Mouse (Mus musculus) hindbrain, embryonic 11.5 days (tissue): ENCODE measurements around the gene Gm2000. TPM values are rescaled to one million over a fixed set of nuclear protein-coding genes. Genes with fewer than 3 reads are reported as not detected.
"Not testable (repeated sequence)": the region's sequence is repeated elsewhere in the genome, so short reads cannot be mapped to it uniquely, and the experiment has no call there.

Experiments used
- ATAC-seq: fragments of 200-750 bp; cut with Nextera tagmentation; 2 replicates; pipeline ENCODE4 v1.8.0; 2017; ENCODE audit warnings: mild to moderate bottlenecking, moderate TSS enrichment, moderate library complexity; ENCODE audit not compliant: low FRiP score
- DNase-seq: peaks from one replicate; pipeline ENCODE4 v3.0.0-alpha.2; 2015; ENCODE audit warnings: low spot score
- H3K27ac ChIP-seq: fragments of 300-500 bp; sonication (generic); 2 replicates; pipeline ENCODE4 v1.5.1; 2014; ENCODE audit warnings: mild to moderate bottlenecking, low read depth, low read length
- H3K27me3 ChIP-seq: fragments of 300-500 bp; sonication (generic); 2 replicates; pipeline ENCODE4 v1.6.1; 2014; ENCODE audit warnings: mild to moderate bottlenecking, low read length, moderate library complexity, mixed read lengths; ENCODE audit not compliant: control insufficient read depth, insufficient read depth
- H3K36me3 ChIP-seq: fragments of 300-500 bp; sonication (generic); 2 replicates; pipeline ENCODE4 v1.6.1; 2014; ENCODE audit warnings: mild to moderate bottlenecking, low read length, moderate library complexity, mixed read lengths; ENCODE audit not compliant: control insufficient read depth, insufficient read depth
- H3K4me1 ChIP-seq: fragments of 300-500 bp; sonication (generic); replicated peaks from 2 replicates; pipeline ENCODE4 v1.6.1; 2014; ENCODE audit warnings: low read length, mixed read lengths; ENCODE audit not compliant: control insufficient read depth, insufficient read depth
- H3K4me2 ChIP-seq: fragments of 300-500 bp; sonication (generic); replicated peaks from 2 replicates; pipeline ENCODE4 v1.6.1; 2014; ENCODE audit warnings: mild to moderate bottlenecking, low read depth, low read length
- H3K4me3 ChIP-seq: fragments of 300-500 bp; sonication (generic); 2 replicates; pipeline ENCODE4 v1.5.1; 2014; ENCODE audit warnings: low read depth, low read length
- H3K9ac ChIP-seq: fragments of 300-500 bp; sonication (generic); 2 replicates; pipeline ENCODE4 v1.6.1; 2014; ENCODE audit warnings: low read depth, low read length
- H3K9me3 ChIP-seq: fragments of 300-500 bp; sonication (generic); 2 replicates; pipeline ENCODE4 v1.6.1; 2016; ENCODE audit warnings: low read length; ENCODE audit not compliant: control insufficient read depth
- WGBS: fragments of 180-500 bp; shearing (Covaris S2); extraction: QIAGEN DNeasy Blood & Tissue Kit; methylation state at CpG from one replicate; pipeline ENCODE4 v1.1.7; 2014; 5-methylcytosine and 5-hydroxymethylcytosine counted together
- polyA plus RNA-seq: library from polyadenylated mRNA; unstranded; fragments of >200 nt; fragmentation: Nextera tagmentation; extraction: Ambion mirVana; gene quantifications from 2 replicates; pipeline ENCODE4 v1.2.1, GENCODE M21; 2014

Gene Gm2000
- polyA plus RNA-seq, 1 experiment from 2014 or later, result 905 TPM

GRCm38 (mm10) chr1:156386232-156386631, 20.4 kb downstream of the Gm2000 start:
- no peak for ATAC-seq
- no peak overlapping the region for H3K27ac ChIP-seq

GRCm38 (mm10) chr1:156386880-156387279, 21.0 kb downstream of the Gm2000 start:
- WGBS, result 73% methylated on average over 3 of the region's 3 CpGs
- Histone ChIP-seq H3K27me3 (no peaks in the 10 kb centered on the region), H3K36me3 (no peaks in the 10 kb centered on the region), H3K9me3 (no peaks in the 10 kb centered on the region), H3K27ac (no peak overlapping the region), H3K4me3 (no peak overlapping the region), H3K4me1 (no peaks in the 10 kb centered on the region), H3K4me2 (no peak overlapping the region), H3K9ac (no peak overlapping the region)
- DNase-seq, result no peak
- ATAC-seq, result no peak

More at GRCm38 (mm10) chr1:156386232-156386631, 20.4 kb downstream of the Gm2000 start:
- Histone ChIP-seq H3K9ac (no peak overlapping the region), H3K36me3 (no peaks in the 10 kb centered on the region), H3K4me2 (no peak overlapping the region), H3K9me3 (no peaks in the 10 kb centered on the region), H3K27me3 (no peaks in the 10 kb centered on the region), H3K4me3 (no peak overlapping the region), H3K4me1 (no peaks in the 10 kb centered on the region)
- no peak for DNase-seq
- 93% methylated on average over 4 of the region's 4 CpGs for WGBS

- Histone ChIP-seq H3K4me1 (no peaks in the 10 kb centered on the region), H3K9ac (no peak overlapping the region)
- ATAC-seq, result no peak
Measured at GRCm38 (mm10) chr1:156393148-156393547, 27.3 kb downstream of the Gm2000 start.

GRCm38 (mm10) chr1:156400159-156400558, 34.3 kb downstream of the Gm2000 start:
- 83% methylated on average over 3 of the region's 3 CpGs for WGBS

More at GRCm38 (mm10) chr1:156393148-156393547, 27.3 kb downstream of the Gm2000 start:
- Histone ChIP-seq H3K36me3 (no peaks in the 10 kb centered on the region), H3K27ac (no peak overlapping the region), H3K9me3 (no peaks in the 10 kb centered on the region), H3K4me3 (no peak overlapping the region), H3K4me2 (no peak overlapping the region), H3K27me3 (no peaks in the 10 kb centered on the region)
- DNase-seq, result no peak
- WGBS, result 82% methylated on average over 4 of the region's 4 CpGs

GRCm38 (mm10) chr1:156402491-156402890, 36.7 kb downstream of the Gm2000 start:
- Histone ChIP-seq H3K4me1 (no peaks in the 10 kb centered on the region), H3K27ac (no peak overlapping the region), H3K36me3 (no peaks in the 10 kb centered on the region), H3K27me3 (no peaks in the 10 kb centered on the region), H3K9me3 (no peaks in the 10 kb centered on the region), H3K4me3 (no peak overlapping the region), H3K9ac (no peak overlapping the region), H3K4me2 (no peak overlapping the region)
- 63% methylated on average over 2 of the region's 2 CpGs for whole genome bisulfite sequencing
- no peak for ATAC-seq
- no peak for DNase-seq

More at GRCm38 (mm10) chr1:156400159-156400558, 34.3 kb downstream of the Gm2000 start:
- not testable (repeated sequence) for H3K4me3 ChIP-seq, H3K36me3 ChIP-seq, ATAC-seq, H3K4me1 ChIP-seq, H3K9ac ChIP-seq, H3K27me3 ChIP-seq, H3K9me3 ChIP-seq, H3K4me2 ChIP-seq, H3K27ac ChIP-seq, DNase-seq

GRCm38 (mm10) chr1:156403251-156403650, 37.4 kb downstream of the Gm2000 start:
- H3K36me3 ChIP-seq, result no peaks in the 10 kb centered on the region
- H3K4me2 ChIP-seq, result no peak overlapping the region
- no peak overlapping the region for H3K9ac ChIP-seq
- 34% methylated on average over 10 of the region's 10 CpGs for WGBS
- no peaks in the 10 kb centered on the region for H3K27me3 ChIP-seq
- no peaks in the 10 kb centered on the region for H3K9me3 ChIP-seq
- DNase-seq (no peak), ATAC-seq (no peak)
- H3K4me3 ChIP-seq, result no peak overlapping the region
- H3K4me1 ChIP-seq, result no peaks in the 10 kb centered on the region
- no peak overlapping the region for H3K27ac ChIP-seq

- H3K9ac ChIP-seq, result no peak overlapping the region
- no peak for ATAC-seq
- H3K4me3 ChIP-seq, result no peak overlapping the region
- no peak overlapping the region for H3K27ac ChIP-seq
- H3K27me3 ChIP-seq, result no peaks in the 10 kb centered on the region
- no peaks in the 10 kb centered on the region for H3K9me3 ChIP-seq
- H3K4me1 ChIP-seq, result no peaks in the 10 kb centered on the region
- H3K4me2 ChIP-seq, result no peak overlapping the region
- H3K36me3 ChIP-seq, result no peaks in the 10 kb centered on the region
- no peak for DNase-seq
- 78% methylated on average over 3 of the region's 3 CpGs for WGBS
Measured at GRCm38 (mm10) chr1:156408004-156408403, 42.2 kb downstream of the Gm2000 start.

- H3K4me1 ChIP-seq, result no peaks in the 10 kb centered on the region
- ATAC-seq (no peak), DNase-seq (no peak)
- no peaks in the 10 kb centered on the region for H3K36me3 ChIP-seq
- H3K27me3 ChIP-seq, result no peaks in the 10 kb centered on the region
- H3K9ac ChIP-seq, result no peak overlapping the region
- no peak overlapping the region for H3K27ac ChIP-seq
- H3K9me3 ChIP-seq, result no peaks in the 10 kb centered on the region
- no peak overlapping the region for H3K4me2 ChIP-seq
- no peak overlapping the region for H3K4me3 ChIP-seq
- 68% methylated on average over 4 of the region's 4 CpGs for WGBS
Measured at GRCm38 (mm10) chr1:156408521-156408920, 42.7 kb downstream of the Gm2000 start.
